Mouse (Mus musculus) intestine, embryonic 16.5 days (tissue): ENCODE measurements around the gene Lbhd1. TPM values are rescaled to one million over a fixed set of nuclear protein-coding genes. Genes with fewer than 3 reads are reported as not detected.
"Not testable (repeated sequence)": the region's sequence is repeated elsewhere in the genome, so short reads cannot be mapped to it uniquely, and the experiment has no call there.

Experiments
- ATAC-seq: fragments of 200-750 bp; cut with Nextera tagmentation; 2 replicates; pipeline ENCODE4 v1.8.0; 2017; ENCODE audit warnings: moderate TSS enrichment, moderate library complexity
- H3K27ac ChIP-seq: fragments of 300-500 bp; sonication (generic); 2 replicates; pipeline ENCODE4 v1.5.1; 2014; ENCODE audit warnings: mild to moderate bottlenecking, low read length
- H3K27me3 ChIP-seq: fragments of 300-500 bp; sonication (generic); replicated peaks from 2 replicates; pipeline ENCODE4 v1.6.1; 2014; ENCODE audit warnings: low read length, control low read depth, mixed read lengths; ENCODE audit not compliant: control insufficient read depth, insufficient read depth
- H3K36me3 ChIP-seq: fragments of 300-500 bp; sonication (generic); 2 replicates; pipeline ENCODE4 v1.6.1; 2014; ENCODE audit warnings: low read length, control low read depth; ENCODE audit not compliant: control insufficient read depth, insufficient read depth
- H3K4me1 ChIP-seq: fragments of 300-500 bp; sonication (generic); 2 replicates; pipeline ENCODE4 v1.6.1; 2014; ENCODE audit warnings: low read length, control low read depth, mixed read lengths; ENCODE audit not compliant: control insufficient read depth, insufficient read depth
- H3K4me2 ChIP-seq: fragments of 300-500 bp; sonication (generic); 2 replicates; pipeline ENCODE4 v1.6.1; 2014; ENCODE audit warnings: low read depth, low read length, control low read depth
- H3K4me3 ChIP-seq: fragments of 300-500 bp; sonication (generic); 2 replicates; pipeline ENCODE4 v1.5.1; 2014; ENCODE audit warnings: mild to moderate bottlenecking, low read length
- H3K9ac ChIP-seq: fragments of 300-500 bp; sonication (generic); 2 replicates; pipeline ENCODE4 v1.6.1; 2014; ENCODE audit warnings: low read depth, low read length
- H3K9me3 ChIP-seq: fragments of 300-500 bp; sonication (generic); 2 replicates; pipeline ENCODE4 v1.6.1; 2016; ENCODE audit warnings: low read length, control low read depth; ENCODE audit not compliant: control insufficient read depth
- WGBS: fragments of 180-500 bp; shearing (Covaris S2); extraction: QIAGEN DNeasy Blood & Tissue Kit; methylation state at CpG from one replicate; pipeline ENCODE4 v1.1.7; 2014; 5-methylcytosine and 5-hydroxymethylcytosine counted together
- polyA plus RNA-seq: library from polyadenylated mRNA; unstranded; fragments of >200 nt; fragmentation: Nextera tagmentation; extraction: Ambion mirVana; gene quantifications from 2 replicates; pipeline ENCODE4 v1.2.1, GENCODE M21; 2015

Gene Lbhd1
- polyA plus RNA-seq, 1 experiment from 2014 or later = 74.8 TPM

DNA sequence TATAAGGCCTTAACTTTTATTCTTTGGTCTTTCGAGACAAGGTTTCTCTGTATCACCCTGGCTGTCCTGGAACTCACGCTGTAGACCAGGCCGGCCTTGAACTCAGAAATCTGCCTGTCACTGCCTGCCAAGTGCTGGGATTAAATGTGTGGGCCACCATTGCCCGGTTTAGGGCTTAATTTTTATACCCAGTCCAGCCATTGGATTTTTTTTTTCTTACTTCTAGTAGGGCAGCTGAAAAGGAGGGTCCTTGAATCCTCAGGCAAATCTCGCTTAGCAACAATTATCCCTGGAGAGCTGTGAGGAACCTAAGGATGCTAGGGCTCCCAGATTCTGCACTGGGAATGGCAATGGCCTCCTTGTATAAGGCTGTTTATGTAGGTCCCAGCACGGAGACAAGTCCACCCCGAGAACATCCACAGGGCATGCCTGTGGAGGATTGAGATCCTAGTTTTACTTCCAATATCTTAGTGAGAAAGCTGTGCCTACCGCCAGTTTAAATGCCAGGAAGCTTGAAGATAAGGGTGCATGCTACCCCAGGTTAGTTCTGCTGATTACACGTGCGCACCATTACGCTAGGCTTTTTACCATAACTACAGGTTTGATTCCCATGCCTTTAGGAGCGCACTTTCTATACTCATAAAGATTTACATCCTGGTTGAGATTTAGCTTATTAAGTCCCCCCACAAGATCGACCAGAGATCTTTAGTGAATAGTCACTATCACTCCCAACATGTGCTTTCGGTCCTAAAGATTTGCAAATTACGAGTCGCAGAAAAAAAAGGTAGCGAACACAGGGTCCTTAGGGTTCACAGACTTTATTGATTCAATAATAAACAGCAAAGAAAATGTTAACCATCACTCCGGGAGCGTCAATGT lies 4.3 kb downstream of the Lbhd1 start:
- H3K4me2 ChIP-seq = peak overlapping the region; percentile 75
- H3K36me3 ChIP-seq = peaks cover 4% of the 10 kb centered on the region
- peak overlapping the region; percentile 81 for H3K9ac ChIP-seq
- no peaks in the 10 kb centered on the region for H3K9me3 ChIP-seq
- ATAC-seq = no peak
- 15% methylated on average over 19 of the region's 19 CpGs for WGBS
- H3K27ac ChIP-seq = peak overlapping the region; percentile 79
- H3K4me1 ChIP-seq = peaks cover 10% of the 10 kb centered on the region; the same call in 1 of the 2 replicates
- peak overlapping the region; percentile 70 for H3K4me3 ChIP-seq
- no peaks in the 10 kb centered on the region for H3K27me3 ChIP-seq

- no peaks in the 10 kb centered on the region for H3K9me3 ChIP-seq
- peak within 1 kb of the TSS; percentile 75 for H3K4me2 ChIP-seq
- H3K27ac ChIP-seq = peak within 1 kb of the TSS; percentile 89
- peaks cover 10% of the 10 kb centered on the region; the same call in 1 of the 2 replicates for H3K4me1 ChIP-seq
- WGBS = under 1% methylated on average over 58 of the region's 58 CpGs
- H3K36me3 ChIP-seq = peaks cover 4% of the 10 kb centered on the region
- H3K9ac ChIP-seq = peak within 1 kb of the TSS; percentile 81
- peak within 1 kb of the TSS; percentile 70 for H3K4me3 ChIP-seq
- H3K27me3 ChIP-seq = no peaks in the 10 kb centered on the region
- peak; percentile 94 for ATAC-seq
Measured at GRCm38 (mm10) chr19:8888511-8889385, 5.2 kb downstream of the Lbhd1 start, which contains the start of the genes 1810009A15Rik and Gm49416. 1810009A15Rik (plus strand) TSS chr19:8888853. Gm49416 (plus strand) TSS chr19:8888926.

DNA sequence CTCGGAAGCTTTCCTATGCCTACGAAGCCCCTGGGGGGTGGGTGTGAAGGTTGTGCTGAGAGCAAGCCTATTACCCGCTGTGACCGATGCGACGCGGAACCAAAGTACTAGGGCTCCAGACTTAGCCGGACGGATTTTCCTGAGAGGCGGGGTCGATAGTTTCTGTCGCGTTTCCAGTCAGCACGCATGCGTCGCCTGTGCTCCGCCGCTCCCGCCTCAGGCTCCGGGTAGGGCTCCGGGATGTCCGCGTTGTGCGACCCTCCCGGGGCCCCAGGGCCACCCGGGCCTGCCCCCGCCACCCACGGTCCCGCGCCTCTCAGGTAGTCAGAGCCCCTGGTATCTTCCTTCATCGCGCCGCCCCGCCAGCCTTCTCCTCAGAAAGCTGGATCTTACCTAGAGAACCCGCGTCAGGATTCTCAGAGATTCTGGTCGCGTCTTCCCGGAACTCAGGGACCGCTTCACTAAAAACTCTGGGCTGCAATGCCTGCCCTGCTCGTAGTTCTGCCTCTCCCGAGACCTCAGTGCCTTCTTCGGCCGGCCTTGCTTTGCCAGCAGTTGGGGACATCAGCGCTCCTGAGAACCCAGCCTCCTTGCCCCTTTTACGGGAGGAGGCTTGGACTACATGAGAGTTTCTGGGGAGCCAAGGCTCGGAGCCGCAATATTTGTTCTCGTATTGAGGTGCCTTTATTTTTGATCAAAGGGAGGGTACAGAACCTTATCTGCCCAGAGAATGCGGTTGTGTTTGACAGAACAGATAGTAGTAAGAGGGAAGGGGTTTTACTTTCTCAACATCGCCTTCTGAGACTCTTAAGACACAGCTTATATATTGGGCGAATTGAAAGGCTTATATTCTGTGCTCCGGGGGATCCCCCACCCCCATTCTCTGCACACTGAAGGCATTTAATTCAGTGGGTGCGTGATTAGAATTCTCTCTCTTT lies 9.6 kb downstream of the Lbhd1 start, which contains the start of gene Ints5:
Ints5 (plus strand) TSS at position 177 of the 938 bp plus-strand sequence.
- H3K4me2 ChIP-seq = peak within 1 kb of the TSS; percentile 60
- H3K4me1 ChIP-seq = peaks cover 19% of the 10 kb centered on the region
- peak within 1 kb of the TSS; percentile 98 for H3K9ac ChIP-seq
- H3K9me3 ChIP-seq = no peaks in the 10 kb centered on the region
- ATAC-seq = peak; percentile 49
- H3K36me3 ChIP-seq = peaks cover 7% of the 10 kb centered on the region
- 3% methylated on average over 54 of the region's 54 CpGs for WGBS
- H3K4me3 ChIP-seq = peak within 1 kb of the TSS; percentile 95
- no peaks in the 10 kb centered on the region for H3K27me3 ChIP-seq
- peak within 1 kb of the TSS; percentile 89 for H3K27ac ChIP-seq

DNA sequence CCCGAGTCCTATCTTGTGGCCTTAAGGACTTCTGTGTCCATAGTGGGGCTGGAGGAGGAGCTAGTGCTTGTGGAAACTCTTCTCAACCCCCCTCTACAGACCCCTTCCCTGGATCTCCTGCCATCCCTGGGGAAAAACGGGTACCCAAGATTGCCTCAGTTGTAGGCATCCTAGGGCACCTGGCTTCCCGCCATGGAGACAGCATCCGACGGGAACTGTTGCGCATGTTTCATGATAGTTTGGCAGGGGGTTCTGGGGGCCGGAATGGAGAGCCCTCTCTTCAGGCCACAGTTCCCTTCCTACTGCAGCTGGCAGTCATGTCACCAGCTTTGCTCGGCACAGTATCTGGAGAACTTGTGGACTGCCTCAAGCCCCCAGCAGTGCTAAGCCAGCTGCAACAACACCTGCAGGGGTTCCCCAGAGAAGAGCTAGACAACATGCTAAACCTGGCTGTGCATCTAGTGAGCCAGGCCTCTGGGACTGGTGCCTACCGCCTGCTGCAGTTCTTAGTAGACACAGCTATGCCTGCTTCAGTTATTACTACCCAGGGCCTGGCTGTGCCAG lies 11.9 kb downstream of the Lbhd1 start:
- Histone ChIP-seq H3K4me3 (no peak overlapping the region), H3K4me1 (peaks cover 26% of the 10 kb centered on the region), H3K36me3 (peaks cover 5% of the 10 kb centered on the region), H3K27ac (no peak overlapping the region), H3K4me2 (no peak overlapping the region), H3K9ac (0 out of 2 replicates have a peak overlapping the region, but pooled peaks have one; percentile 11), H3K9me3 (no peaks in the 10 kb centered on the region), H3K27me3 (no peaks in the 10 kb centered on the region)
- 89% methylated on average over 9 of the region's 9 CpGs for WGBS
- no peak for ATAC-seq

DNA sequence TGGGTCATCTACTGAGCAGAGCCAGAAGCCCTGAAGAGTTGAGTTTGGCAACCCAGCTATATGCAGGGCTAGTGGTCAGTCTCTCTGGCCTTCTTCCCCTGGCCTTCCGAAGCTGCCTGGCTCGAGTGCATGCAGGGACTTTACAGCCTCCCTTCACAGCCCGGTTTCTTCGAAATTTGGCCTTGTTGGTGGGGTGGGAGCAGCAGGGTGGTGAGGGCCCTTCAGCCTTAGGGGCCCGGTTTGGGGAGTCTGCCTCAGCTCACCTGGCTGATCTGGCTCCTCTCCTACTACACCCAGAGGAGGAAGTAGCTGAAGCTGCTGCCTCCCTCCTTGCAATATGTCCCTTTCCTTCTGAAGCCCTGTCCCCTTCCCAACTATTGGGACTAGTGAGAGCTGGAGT lies 12.7 kb downstream of the Lbhd1 start:
- Histone ChIP-seq H3K4me1 (peaks cover 26% of the 10 kb centered on the region), H3K27ac (0 out of 2 replicates have a peak overlapping the region, but pooled peaks have one; percentile 23), H3K9ac (0 out of 2 replicates have a peak overlapping the region, but pooled peaks have one; percentile 11)
- WGBS = 75% methylated on average over 5 of the region's 5 CpGs
- H3K27me3 ChIP-seq, H3K4me3 ChIP-seq, H3K36me3 ChIP-seq, H3K4me2 ChIP-seq, ATAC-seq, H3K9me3 ChIP-seq: not testable (repeated sequence)

DNA sequence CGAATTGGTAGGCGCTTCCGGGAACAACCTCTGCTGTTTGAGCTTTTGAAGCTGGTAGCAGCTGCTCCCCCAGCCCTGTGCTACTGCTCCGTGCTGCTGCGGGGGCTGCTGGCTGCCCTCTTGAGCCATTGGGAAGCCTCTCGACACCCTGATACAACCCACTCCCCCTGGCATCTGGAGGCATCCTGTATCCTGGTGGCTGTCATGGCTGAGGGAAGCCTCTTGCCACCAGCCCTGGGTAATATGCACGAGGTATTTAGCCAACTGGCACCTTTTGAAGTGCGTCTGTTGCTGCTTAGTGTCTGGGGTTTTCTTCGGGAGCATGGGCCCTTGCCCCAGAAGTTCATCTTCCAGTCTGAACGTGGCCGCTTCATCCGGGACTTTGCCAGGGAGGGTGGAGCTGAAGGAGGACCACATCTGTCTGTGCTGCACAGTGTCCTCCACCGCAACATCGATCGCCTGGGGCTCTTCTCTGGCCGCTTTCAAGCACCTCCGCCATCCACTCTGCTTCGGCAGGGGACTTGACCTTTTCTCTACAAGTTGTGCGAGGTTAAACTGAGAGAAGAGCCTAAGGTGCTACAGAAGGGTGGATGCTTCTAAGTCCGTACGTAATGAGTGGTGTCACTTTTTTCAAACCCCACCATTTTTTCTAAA lies 13.8 kb downstream of the Lbhd1 start:
- peak overlapping the region; percentile 58 for H3K9ac ChIP-seq
- not testable (repeated sequence) for H3K27me3 ChIP-seq, H3K9me3 ChIP-seq, H3K36me3 ChIP-seq
- peak overlapping the region; percentile 78 for H3K4me3 ChIP-seq
- peak overlapping the region; percentile 57 for H3K4me2 ChIP-seq
- H3K27ac ChIP-seq = peak overlapping the region; percentile 88
- peaks cover 24% of the 10 kb centered on the region for H3K4me1 ChIP-seq
- ATAC-seq = peak; percentile 58
- 20% methylated on average over 21 of the region's 21 CpGs for WGBS

GRCm38 (mm10) chr19:8897865-8898495 lies 14.4 kb downstream of the Lbhd1 start, which contains the start of gene Ganab:
Ganab (plus strand) TSS chr19:8898071.
- WGBS = under 1% methylated on average over 53 of the region's 53 CpGs
- peak; percentile 99 for ATAC-seq

More at GRCm38 (mm10) chr19:8897865-8898495, 14.4 kb downstream of the Lbhd1 start, which contains the start of gene Ganab:
- H3K4me1 ChIP-seq = peaks cover 21% of the 10 kb centered on the region
- H3K4me2 ChIP-seq = peak within 1 kb of the TSS; percentile 77
- H3K27me3 ChIP-seq = no peaks in the 10 kb centered on the region
- peak within 1 kb of the TSS; percentile 89 for H3K9ac ChIP-seq
- peaks cover 7% of the 10 kb centered on the region; the same call in 1 of the 2 replicates for H3K36me3 ChIP-seq
- peak within 1 kb of the TSS; percentile 88 for H3K27ac ChIP-seq
- H3K9me3 ChIP-seq = no peaks in the 10 kb centered on the region
- peak within 1 kb of the TSS; percentile 78 for H3K4me3 ChIP-seq
